Mouse (Mus musculus) midbrain, embryonic 12.5 days (tissue): ENCODE results near the gene Arpp21. TPM values are rescaled to one million over a fixed set of nuclear protein-coding genes. Genes with fewer than 3 reads are reported as not detected.

ENCODE experiments used
- ATAC-seq: fragments of 200-750 bp; cut with Nextera tagmentation; 2 replicates; pipeline ENCODE4 v1.8.0; 2017; ENCODE audit warnings: low read depth, moderate TSS enrichment, moderate library complexity; ENCODE audit not compliant: low FRiP score
- H3K27ac ChIP-seq: fragments of 300-500 bp; sonication (generic); replicated peaks from 2 replicates; pipeline ENCODE4 v1.5.1; 2016; ENCODE audit warnings: mild to moderate bottlenecking
- H3K27me3 ChIP-seq: fragments of 300-500 bp; sonication (generic); 2 replicates; pipeline ENCODE4 v1.6.1; 2016; ENCODE audit warnings: mild to moderate bottlenecking
- H3K36me3 ChIP-seq: fragments of 300-500 bp; sonication (generic); 2 replicates; pipeline ENCODE4 v1.6.1; 2016
- H3K4me1 ChIP-seq: fragments of 300-500 bp; sonication (generic); 2 replicates; pipeline ENCODE4 v1.6.1; 2016
- H3K4me2 ChIP-seq: fragments of 300-500 bp; sonication (generic); replicated peaks from 2 replicates; pipeline ENCODE4 v1.6.1; 2016; ENCODE audit warnings: mild to moderate bottlenecking, moderate library complexity
- H3K4me3 ChIP-seq: fragments of 300-500 bp; sonication (generic); 2 replicates; pipeline ENCODE4 v1.5.1; 2016; ENCODE audit warnings: mild to moderate bottlenecking
- H3K9ac ChIP-seq: fragments of 300-500 bp; sonication (generic); replicated peaks from 2 replicates; pipeline ENCODE4 v1.6.1; 2016; ENCODE audit warnings: mild to moderate bottlenecking, moderate library complexity
- H3K9me3 ChIP-seq: fragments of 300-500 bp; sonication (generic); 2 replicates; pipeline ENCODE4 v1.6.1; 2016; ENCODE audit warnings: mild to moderate bottlenecking
- WGBS: fragments of 180-500 bp; shearing (Covaris S2); methylation state at CpG from one replicate; pipeline ENCODE4 v1.1.7; 2016; 5-methylcytosine and 5-hydroxymethylcytosine counted together
- polyA plus RNA-seq: library from polyadenylated mRNA; unstranded; fragments of >200 nt; fragmentation: Nextera tagmentation; extraction: Ambion mirVana; gene quantifications from 2 replicates; pipeline ENCODE4 v1.2.1, GENCODE M21; 2016

Gene Arpp21
- polyA plus RNA-seq, result 8.6 and 10.1 TPM in 2 replicates

- H3K9me3 ChIP-seq, result no peaks in the 10 kb centered on the region
- peak within 1 kb of the TSS; percentile 78 for H3K9ac ChIP-seq
- H3K27ac ChIP-seq, result peak within 1 kb of the TSS; percentile 54
- peaks cover 13% of the 10 kb centered on the region for H3K4me1 ChIP-seq
- H3K36me3 ChIP-seq, result no peaks in the 10 kb centered on the region
- peak within 1 kb of the TSS; percentile 93 for H3K4me2 ChIP-seq
- peaks cover 51% of the 10 kb centered on the region for H3K27me3 ChIP-seq
- ATAC-seq, result peak; percentile 62
- peak within 1 kb of the TSS; percentile 58 for H3K4me3 ChIP-seq
- 15% methylated on average over 16 of the region's 16 CpGs for WGBS
Measured at GRCm38 (mm10) chr9:112235696-112236397, at the start of gene Arpp21. Gene Arpp21, minus strand, starts transcription at chr9:112235938.

GRCm38 (mm10) chr9:112272426-112272969, 36.8 kb upstream of the Arpp21 start:
- Histone ChIP-seq H3K9me3 (no peaks in the 10 kb centered on the region), H3K4me3 (no peak overlapping the region), H3K4me2 (no peak overlapping the region), H3K9ac (no peak overlapping the region), H3K27ac (no peak overlapping the region), H3K4me1 (no peaks in the 10 kb centered on the region), H3K27me3 (no peaks in the 10 kb centered on the region), H3K36me3 (no peaks in the 10 kb centered on the region)
- ATAC-seq, result no peak
- 89% methylated on average over 8 of the region's 8 CpGs for WGBS

GRCm38 (mm10) chr9:112264982-112265641, 29.4 kb upstream of the Arpp21 start:
- no peak for ATAC-seq
- Histone ChIP-seq H3K4me3 (no peak overlapping the region), H3K4me1 (no peaks in the 10 kb centered on the region), H3K4me2 (no peak overlapping the region), H3K9me3 (no peaks in the 10 kb centered on the region), H3K27me3 (no peaks in the 10 kb centered on the region), H3K36me3 (no peaks in the 10 kb centered on the region), H3K9ac (no peak overlapping the region), H3K27ac (no peak overlapping the region)
- 62% methylated on average over 4 of the region's 4 CpGs for WGBS

GRCm38 (mm10) chr9:112261986-112262901, 26.5 kb upstream of the Arpp21 start:
- Histone ChIP-seq H3K4me2 (no peak overlapping the region), H3K4me1 (no peaks in the 10 kb centered on the region), H3K36me3 (no peaks in the 10 kb centered on the region), H3K9ac (no peak overlapping the region), H3K27me3 (no peaks in the 10 kb centered on the region), H3K4me3 (no peak overlapping the region), H3K27ac (no peak overlapping the region), H3K9me3 (no peaks in the 10 kb centered on the region)
- 90% methylated on average over 16 of the region's 16 CpGs for WGBS
- ATAC-seq, result no peak

- H3K27ac ChIP-seq, result no peak overlapping the region
- H3K4me1 ChIP-seq, result no peaks in the 10 kb centered on the region
- H3K9me3 ChIP-seq, result no peaks in the 10 kb centered on the region
- H3K27me3 ChIP-seq, result no peaks in the 10 kb centered on the region
- H3K4me2 ChIP-seq, result no peak overlapping the region
- H3K36me3 ChIP-seq, result no peaks in the 10 kb centered on the region
- no peak overlapping the region for H3K4me3 ChIP-seq
- ATAC-seq, result no peak
- WGBS, result 68% methylated on average over 2 of the region's 2 CpGs
- no peak overlapping the region for H3K9ac ChIP-seq
Measured at GRCm38 (mm10) chr9:112261556-112261955, 25.8 kb upstream of the Arpp21 start.

GRCm38 (mm10) chr9:112260696-112261095, 25.0 kb upstream of the Arpp21 start:
- H3K4me3 ChIP-seq, result no peak overlapping the region
- WGBS, result 75% methylated on average over 2 of the region's 2 CpGs
- H3K4me2 ChIP-seq, result no peak overlapping the region
- H3K4me1 ChIP-seq, result no peaks in the 10 kb centered on the region
- ATAC-seq, result no peak
- H3K27ac ChIP-seq, result no peak overlapping the region
- H3K9me3 ChIP-seq, result no peaks in the 10 kb centered on the region
- no peak overlapping the region for H3K9ac ChIP-seq
- H3K27me3 ChIP-seq, result no peaks in the 10 kb centered on the region
- no peaks in the 10 kb centered on the region for H3K36me3 ChIP-seq

GRCm38 (mm10) chr9:112258560-112258959, 22.8 kb upstream of the Arpp21 start:
- 93% methylated on average over 1 of the region's 1 CpGs for WGBS
- no peak overlapping the region for H3K9ac ChIP-seq
- H3K36me3 ChIP-seq, result no peaks in the 10 kb centered on the region
- H3K4me3 ChIP-seq, result no peak overlapping the region
- no peaks in the 10 kb centered on the region for H3K4me1 ChIP-seq
- H3K27ac ChIP-seq, result no peak overlapping the region
- H3K9me3 ChIP-seq, result no peaks in the 10 kb centered on the region
- no peak overlapping the region for H3K4me2 ChIP-seq
- H3K27me3 ChIP-seq, result no peaks in the 10 kb centered on the region
- ATAC-seq, result no peak

- 79% methylated on average over 2 of the region's 2 CpGs for WGBS
Measured at GRCm38 (mm10) chr9:112255971-112256370, 20.2 kb upstream of the Arpp21 start.

GRCm38 (mm10) chr9:112253730-112254129, 18.0 kb upstream of the Arpp21 start:
- H3K27me3 ChIP-seq, result no peaks in the 10 kb centered on the region
- H3K36me3 ChIP-seq, result no peaks in the 10 kb centered on the region
- H3K4me3 ChIP-seq, result no peak overlapping the region
- H3K4me1 ChIP-seq, result no peaks in the 10 kb centered on the region
- H3K27ac ChIP-seq, result no peak overlapping the region
- no peak overlapping the region for H3K4me2 ChIP-seq
- no peak overlapping the region for H3K9ac ChIP-seq
- WGBS, result 74% methylated on average over 1 of the region's 1 CpGs
- no peak for ATAC-seq
- no peaks in the 10 kb centered on the region for H3K9me3 ChIP-seq

More at GRCm38 (mm10) chr9:112255971-112256370, 20.2 kb upstream of the Arpp21 start:
- no peak for ATAC-seq
- H3K9ac ChIP-seq, result no peak overlapping the region
- H3K9me3 ChIP-seq, result no peaks in the 10 kb centered on the region
- no peaks in the 10 kb centered on the region for H3K36me3 ChIP-seq
- H3K4me1 ChIP-seq, result no peaks in the 10 kb centered on the region
- no peaks in the 10 kb centered on the region for H3K27me3 ChIP-seq
- no peak overlapping the region for H3K4me3 ChIP-seq
- H3K4me2 ChIP-seq, result no peak overlapping the region
- H3K27ac ChIP-seq, result no peak overlapping the region

- H3K4me3 ChIP-seq, result no peak overlapping the region
- H3K27me3 ChIP-seq, result no peaks in the 10 kb centered on the region
- WGBS, result 72% methylated on average over 3 of the region's 3 CpGs
- no peak overlapping the region for H3K4me2 ChIP-seq
- no peaks in the 10 kb centered on the region for H3K9me3 ChIP-seq
- H3K9ac ChIP-seq, result no peak overlapping the region
- no peaks in the 10 kb centered on the region for H3K36me3 ChIP-seq
- no peak for ATAC-seq
- no peaks in the 10 kb centered on the region for H3K4me1 ChIP-seq
- no peak overlapping the region for H3K27ac ChIP-seq
Measured at GRCm38 (mm10) chr9:112251857-112252256, 16.1 kb upstream of the Arpp21 start.

- WGBS, result 88% methylated on average over 5 of the region's 5 CpGs
Measured at GRCm38 (mm10) chr9:112251339-112251738, 15.6 kb upstream of the Arpp21 start.

More at GRCm38 (mm10) chr9:112251339-112251738, 15.6 kb upstream of the Arpp21 start:
- no peaks in the 10 kb centered on the region for H3K9me3 ChIP-seq
- no peaks in the 10 kb centered on the region for H3K36me3 ChIP-seq
- no peaks in the 10 kb centered on the region for H3K27me3 ChIP-seq
- no peak overlapping the region for H3K4me2 ChIP-seq
- no peak overlapping the region for H3K4me3 ChIP-seq
- H3K9ac ChIP-seq, result no peak overlapping the region
- no peak for ATAC-seq
- H3K27ac ChIP-seq, result no peak overlapping the region
- H3K4me1 ChIP-seq, result no peaks in the 10 kb centered on the region
